Mouse (Mus musculus): ENCODE measurements around the gene Abat. TPM values are rescaled to one million over a fixed set of nuclear protein-coding genes. Genes with fewer than 3 reads are reported as not detected.

The Abat gene
- polyA plus RNA-seq (2012; rRNA removed), result 0.81 and 1.9 TPM in 2 replicates

DNA sequence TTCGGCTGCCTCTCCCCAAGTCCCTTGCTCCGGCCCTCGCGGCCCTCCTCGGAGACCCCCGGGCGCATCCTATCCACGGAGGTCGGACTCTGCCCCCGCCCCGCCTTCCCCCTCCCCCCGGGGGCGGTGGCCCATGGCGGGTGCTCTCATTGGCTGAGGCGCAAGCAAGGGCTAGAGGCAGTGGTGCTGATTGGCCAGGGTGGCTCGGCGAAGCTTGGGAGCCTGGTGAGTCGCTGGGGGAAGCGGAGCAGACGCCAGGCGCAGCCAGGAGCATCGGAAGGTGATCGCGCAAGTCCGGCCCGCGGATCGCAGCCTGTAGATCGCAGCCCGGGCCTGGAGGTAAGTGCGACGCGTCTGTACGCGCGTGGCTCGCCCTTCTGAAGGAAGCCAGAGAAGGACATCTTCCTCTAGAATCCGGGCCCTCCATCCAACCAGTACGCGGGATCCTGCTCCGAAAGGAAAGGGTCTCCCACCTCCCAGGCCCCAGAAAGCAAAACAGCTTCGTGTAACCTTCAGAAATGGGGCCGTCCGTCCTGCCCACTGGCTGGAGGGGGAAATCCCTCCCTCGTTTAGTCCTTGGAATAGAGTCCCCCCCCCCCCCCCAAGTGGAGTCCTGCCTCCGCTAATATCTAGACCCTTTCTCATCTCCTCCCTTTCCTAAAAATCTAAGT, at the start of gene Abat:
Abat (plus strand) TSS at position 194 of the 671 bp plus-strand sequence.

DNA sequence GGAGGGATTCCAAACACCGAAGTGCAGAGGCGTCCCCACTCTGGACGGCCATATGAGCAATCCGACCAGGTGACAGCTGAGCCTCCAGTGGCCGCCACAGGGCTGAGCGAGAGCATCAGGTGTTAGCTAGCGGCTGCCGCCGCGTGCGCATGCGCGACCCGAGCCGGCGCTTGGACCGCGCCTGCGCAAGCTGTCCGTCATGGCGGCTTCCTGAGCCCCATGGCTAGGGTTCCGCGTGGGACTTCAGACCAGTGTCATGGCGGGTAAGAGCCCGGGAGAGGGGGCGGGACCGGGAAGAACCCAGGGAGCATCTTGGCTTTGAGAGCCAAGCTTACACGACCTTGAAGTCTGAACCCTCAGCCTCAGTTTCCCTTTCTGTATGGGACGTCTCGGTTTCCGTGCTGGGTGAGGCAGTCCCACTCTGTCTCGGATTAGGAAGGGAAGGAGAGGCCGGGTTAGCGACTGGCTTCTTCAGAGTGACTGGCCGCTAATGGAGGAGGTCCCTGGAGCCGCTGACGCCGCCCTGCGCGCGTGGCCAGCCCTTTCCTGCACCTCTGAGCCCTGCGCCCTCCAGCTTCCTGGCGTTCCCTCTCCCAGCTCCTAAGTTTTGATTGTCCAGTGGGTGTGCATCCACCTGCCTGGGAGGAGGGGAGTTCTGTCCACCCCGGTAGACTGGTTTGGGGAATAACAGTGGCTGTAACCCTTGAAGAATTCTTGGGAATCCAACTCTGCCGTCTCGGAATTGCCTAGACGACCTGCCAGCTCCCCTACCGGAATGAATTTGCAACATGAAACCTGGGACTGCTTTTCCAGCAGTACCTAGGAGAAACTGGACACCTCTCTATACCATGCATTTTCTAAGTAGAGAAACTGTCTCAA, 42.4 kb upstream of the Abat start, which contains the start of gene Mettl22:
Mettl22 (plus strand) TSS at position 186 of the 879 bp plus-strand sequence.

DNA sequence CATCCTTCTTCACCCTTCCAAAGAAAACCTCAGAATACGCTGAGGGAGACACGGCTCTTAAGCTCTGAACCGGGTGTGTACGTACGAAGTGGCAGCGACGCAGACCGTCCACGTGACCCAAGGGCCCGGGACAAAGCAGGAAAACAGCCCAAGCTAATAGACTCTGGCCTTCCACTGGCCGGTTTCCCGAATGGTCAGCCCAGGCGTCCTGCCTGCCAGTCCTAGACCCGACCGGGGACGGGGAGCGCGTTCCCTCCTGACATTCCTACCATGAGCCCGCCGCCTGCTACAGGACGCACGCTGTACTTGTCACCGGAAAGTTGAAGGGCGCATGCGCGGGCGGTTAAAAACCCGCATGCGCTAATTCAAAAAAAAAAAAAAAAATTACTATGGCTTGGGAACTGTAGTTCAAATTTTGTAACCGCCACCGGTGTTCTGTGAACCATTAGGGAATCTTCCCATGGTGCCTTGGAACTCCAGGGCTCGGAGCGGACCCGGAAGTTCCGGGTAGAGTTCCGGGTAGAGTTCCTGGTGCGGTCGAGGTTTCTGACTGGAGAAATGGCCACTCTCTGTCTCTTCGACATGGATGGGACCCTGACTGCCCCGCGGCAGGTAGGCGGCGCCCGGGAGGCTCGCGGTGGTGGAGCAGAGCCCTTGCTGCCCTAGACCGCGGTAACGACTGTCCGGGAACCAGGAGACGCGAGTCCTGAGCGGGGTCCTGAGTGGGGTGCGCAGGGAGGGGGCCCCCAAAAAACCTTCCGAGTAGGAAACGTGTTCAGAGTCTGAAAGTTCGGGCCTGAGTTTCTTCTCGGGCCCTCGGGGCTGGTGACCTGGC, 124.2 kb downstream of the Abat start, which contains the start of the genes Pmm2 and Tmem186:
Pmm2 (plus strand) TSS at position 458 of the 835 bp plus-strand sequence.
Tmem186 (minus strand) TSS at position 496 of the 835 bp plus-strand sequence.

Other genes starting within 250 kb of the Abat start
- not detected in 2 replicates for gene Tmem114, start 88.3 kb upstream of the Abat start, polyA plus RNA-seq (2012; rRNA removed)
- gene Mettl22, start 42.6 kb upstream of the Abat start, polyA plus RNA-seq (2012; rRNA removed), result 6.6 and 6.7 TPM in 2 replicates
- 120 and 121 TPM in 2 replicates for gene Pmm2, start 124.2 kb downstream of the Abat start, polyA plus RNA-seq (2012; rRNA removed)
- gene Tmem186, start 124.3 kb downstream of the Abat start, polyA plus RNA-seq (2012; rRNA removed), result 4.8 and 5.5 TPM in 2 replicates
- gene Carhsp1, start 158.7 kb downstream of the Abat start, polyA plus RNA-seq (2012; rRNA removed), result 117 and 123 TPM in 2 replicates
- gene Gm5767, start 167.3 kb downstream of the Abat start, polyA plus RNA-seq (2012; rRNA removed), result 0.59 and 0.84 TPM in 2 replicates